Mouse (Mus musculus): ENCODE measurements around the gene Arid3a. TPM values are rescaled to one million over a fixed set of nuclear protein-coding genes. Genes with fewer than 3 reads are reported as not detected.

Arid3a gene
- total and polyA plus RNA-seq, 3 experiments, result 48.4 to 114 (median 94.4) TPM

DNA sequence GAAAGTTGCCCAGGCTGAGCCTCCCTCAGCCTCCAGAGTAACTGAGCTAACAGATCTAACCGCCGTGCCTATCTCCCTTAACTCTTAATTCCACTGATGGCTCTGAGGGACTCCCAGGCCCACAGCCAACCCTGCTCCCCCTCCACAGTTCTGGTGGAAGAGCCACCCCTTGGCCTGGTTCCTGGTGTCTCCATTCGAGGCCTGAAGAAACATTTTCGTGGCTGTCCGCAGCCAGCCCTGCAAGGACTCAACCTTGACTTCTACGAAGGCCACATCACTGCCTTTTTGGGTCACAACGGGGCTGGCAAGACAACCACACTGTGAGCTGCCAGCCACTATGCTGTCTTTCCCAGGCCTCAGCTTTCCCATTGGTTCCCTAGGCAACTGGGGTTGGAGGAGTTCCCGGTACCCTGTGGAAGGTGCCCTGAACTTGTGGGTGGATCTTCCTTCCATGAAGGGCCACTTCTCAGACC lies 77.4 kb downstream of the Arid3a start:
- DNase-seq (ENCODE audit: extremely low read depth), result no peak
- Histone ChIP-seq H3K27me3 (replicated peaks) (no peaks in the 10 kb centered on the region), H3K27ac (ENCODE audit: insufficient read depth, low read depth) (no peak overlapping the region), H3K79me2 (replicated peaks; ENCODE audit: control insufficient read depth, extremely low read depth, insufficient read depth, poor library complexity, severe bottlenecking) (no peaks in the 10 kb centered on the region), H3K4me3 (replicated peaks in 1 of 3; ENCODE audit: low read depth in 2 of 3, low read length in 2 of 3, poor library complexity in 1 of 3) (no peak overlapping the region), H3K4me1 (ENCODE audit: control insufficient read depth in 1 of 2, insufficient read depth in 2 of 2) (0 out of 4 replicates have a peak, but pooled peaks cover 0 to 3% of the 10 kb centered on the region in 2 experiments), H3K4me2 (ENCODE audit: insufficient read depth, low read depth, poor library complexity, severe bottlenecking) (no peak overlapping the region), H3K9me3 (replicated peaks; ENCODE audit: low read length) (no peaks in the 10 kb centered on the region), H3K36me3 (replicated peaks in 1 of 2; ENCODE audit: control insufficient read depth in 1 of 2, insufficient read depth in 1 of 2, low read length in 1 of 2) (peaks cover 17 to 87% of the 10 kb centered on the region in 2 experiments), H3K9ac (ENCODE audit: insufficient read depth, low read depth) (no peak overlapping the region)
- dilution Hi-C loops (cut with MboI; ENCODE audit: extremely low pct_ligation_motif_present, extremely low pct_unique_long_range_greater_than_20kb, low sequenced_read_pairs) (no loop called here), in situ Hi-C loops (cut with MboI; ENCODE audit: low pct_ligation_motif_present, low pct_unique_long_range_greater_than_20kb, low sequenced_read_pairs) (no loop called here)
- no peak for TF ChIP-seq POLR2AphosphoS2 (IDR thresholded peaks at IDR 0.05; ENCODE audit: low read depth, low read length)
- TF ChIP-seq EP300 (IDR thresholded peaks at IDR 0.05; ENCODE audit: low read length), result no peak

Other genes starting within 250 kb of the Arid3a start
Only the 20 nearest of the 35 such genes appear.
- gene Prss57, start 136.1 kb upstream of the Arid3a start, total RNA-seq (2012; rRNA removed), result 0.08 and 0.21 TPM in 2 replicates
- not detected in 2 replicates for gene Prss57, start 136.1 kb upstream of the Arid3a start, total RNA-seq (2014; rRNA removed)
- gene Prss57, start 136.1 kb upstream of the Arid3a start, polyA plus RNA-seq (2012; ENCODE audit: insufficient read length, low read depth), result not detected in 2 replicates
- gene Palm, start 133.5 kb upstream of the Arid3a start, total RNA-seq (2012; rRNA removed), result 3.1 and 5.3 TPM in 2 replicates
- gene Palm, start 133.5 kb upstream of the Arid3a start, total RNA-seq (2014; rRNA removed), result 0.36 and 0.78 TPM in 2 replicates
- 1.5 and 2.5 TPM in 2 replicates for gene Palm, start 133.5 kb upstream of the Arid3a start, polyA plus RNA-seq (2012; ENCODE audit: insufficient read length, low read depth)
- gene Misp, start 106.1 kb upstream of the Arid3a start, total RNA-seq (2012; rRNA removed), result not detected in 2 replicates
- gene Misp, start 106.1 kb upstream of the Arid3a start, total RNA-seq (2014; rRNA removed), result not detected in 2 replicates
- not detected in 2 replicates for gene Misp, start 106.1 kb upstream of the Arid3a start, polyA plus RNA-seq (2012; ENCODE audit: insufficient read length, low read depth)
- gene Ptbp1, start 72.6 kb upstream of the Arid3a start, total RNA-seq (2012; rRNA removed), result 252 and 284 TPM in 2 replicates
- gene Ptbp1, start 72.6 kb upstream of the Arid3a start, total RNA-seq (2014; rRNA removed), result 261 and 284 TPM in 2 replicates
- gene Ptbp1, start 72.6 kb upstream of the Arid3a start, polyA plus RNA-seq (2012; ENCODE audit: insufficient read length, low read depth), result 482 and 497 TPM in 2 replicates
- gene Prtn3, start 52.6 kb upstream of the Arid3a start, total RNA-seq (2012; rRNA removed), result 0.30 TPM in 1 of 2 replicates, not detected in the other
- gene Prtn3, start 52.6 kb upstream of the Arid3a start, total RNA-seq (2014; rRNA removed), result not detected in 2 replicates
- gene Prtn3, start 52.6 kb upstream of the Arid3a start, polyA plus RNA-seq (2012; ENCODE audit: insufficient read length, low read depth), result 0.39 TPM in 1 of 2 replicates, not detected in the other
- 0.47 and 0.55 TPM in 2 replicates for gene Plppr3, start 52.4 kb upstream of the Arid3a start, total RNA-seq (2012; rRNA removed)
- not detected in 2 replicates for gene Plppr3, start 52.4 kb upstream of the Arid3a start, total RNA-seq (2014; rRNA removed)
- 3.4 TPM in 2 replicates for gene Plppr3, start 52.4 kb upstream of the Arid3a start, polyA plus RNA-seq (2012; ENCODE audit: insufficient read length, low read depth)
- not detected in 2 replicates for gene Elane, start 40.8 kb upstream of the Arid3a start, total RNA-seq (2012; rRNA removed)
- not detected in 2 replicates for gene Elane, start 40.8 kb upstream of the Arid3a start, total RNA-seq (2014; rRNA removed)
- gene Elane, start 40.8 kb upstream of the Arid3a start, polyA plus RNA-seq (2012; ENCODE audit: insufficient read length, low read depth), result not detected in 2 replicates
- gene Cfd, start 36.2 kb upstream of the Arid3a start, total RNA-seq (2012; rRNA removed), result not detected in 2 replicates
- not detected in 2 replicates for gene Cfd, start 36.2 kb upstream of the Arid3a start, total RNA-seq (2014; rRNA removed)
- gene Cfd, start 36.2 kb upstream of the Arid3a start, polyA plus RNA-seq (2012; ENCODE audit: insufficient read length, low read depth), result 0.26 TPM in 1 of 2 replicates, not detected in the other
- gene Med16, start 18.1 kb upstream of the Arid3a start, total RNA-seq (2012; rRNA removed), result 12.1 and 14.4 TPM in 2 replicates
- gene Med16, start 18.1 kb upstream of the Arid3a start, total RNA-seq (2014; rRNA removed), result 8.7 and 10.2 TPM in 2 replicates
- 20.7 and 22.8 TPM in 2 replicates for gene Med16, start 18.1 kb upstream of the Arid3a start, polyA plus RNA-seq (2012; ENCODE audit: insufficient read length, low read depth)
- gene Gm26602, start 16.2 kb upstream of the Arid3a start, total RNA-seq (2012; rRNA removed), result 6.0 and 8.1 TPM in 2 replicates
- not detected in 2 replicates for gene Gm26602, start 16.2 kb upstream of the Arid3a start, total RNA-seq (2014; rRNA removed)
- not detected in 2 replicates for gene Gm26602, start 16.2 kb upstream of the Arid3a start, polyA plus RNA-seq (2012; ENCODE audit: insufficient read length, low read depth)
- 0.21 and 0.76 TPM in 2 replicates for gene Kiss1r, start 10.1 kb upstream of the Arid3a start, total RNA-seq (2012; rRNA removed)
- 0.24 and 0.32 TPM in 2 replicates for gene Kiss1r, start 10.1 kb upstream of the Arid3a start, total RNA-seq (2014; rRNA removed)
- gene Kiss1r, start 10.1 kb upstream of the Arid3a start, polyA plus RNA-seq (2012; ENCODE audit: insufficient read length, low read depth), result 0.17 and 0.20 TPM in 2 replicates
- 20.9 and 22.3 TPM in 2 replicates for gene R3hdm4, start 5.8 kb upstream of the Arid3a start, total RNA-seq (2012; rRNA removed)
- gene R3hdm4, start 5.8 kb upstream of the Arid3a start, total RNA-seq (2014; rRNA removed), result 8.9 and 10.5 TPM in 2 replicates
- 53.2 and 59.4 TPM in 2 replicates for gene R3hdm4, start 5.8 kb upstream of the Arid3a start, polyA plus RNA-seq (2012; ENCODE audit: insufficient read length, low read depth)
- 92.1 and 111 TPM in 2 replicates for gene Wdr18, start 33.1 kb downstream of the Arid3a start, total RNA-seq (2012; rRNA removed)
- gene Wdr18, start 33.1 kb downstream of the Arid3a start, total RNA-seq (2014; rRNA removed), result 59.7 and 70.8 TPM in 2 replicates
- 54.2 and 69.7 TPM in 2 replicates for gene Wdr18, start 33.1 kb downstream of the Arid3a start, polyA plus RNA-seq (2012; ENCODE audit: insufficient read length, low read depth)
- 0.59 and 0.76 TPM in 2 replicates for gene Grin3b, start 43.7 kb downstream of the Arid3a start, total RNA-seq (2012; rRNA removed)
- gene Grin3b, start 43.7 kb downstream of the Arid3a start, total RNA-seq (2014; rRNA removed), result 0.27 and 0.30 TPM in 2 replicates
- gene Grin3b, start 43.7 kb downstream of the Arid3a start, polyA plus RNA-seq (2012; ENCODE audit: insufficient read length, low read depth), result 0.56 and 0.78 TPM in 2 replicates
- 67.1 and 71.7 TPM in 2 replicates for gene Tmem259, start 57.3 kb downstream of the Arid3a start, total RNA-seq (2012; rRNA removed)
- 50.1 and 50.2 TPM in 2 replicates for gene Tmem259, start 57.3 kb downstream of the Arid3a start, total RNA-seq (2014; rRNA removed)
- 66.0 and 84.2 TPM in 2 replicates for gene Tmem259, start 57.3 kb downstream of the Arid3a start, polyA plus RNA-seq (2012; ENCODE audit: insufficient read length, low read depth)
- 26.3 and 26.9 TPM in 2 replicates for gene Cnn2, start 61.5 kb downstream of the Arid3a start, total RNA-seq (2012; rRNA removed)
- gene Cnn2, start 61.5 kb downstream of the Arid3a start, total RNA-seq (2014; rRNA removed), result 46.3 and 49.0 TPM in 2 replicates
- 52.6 and 62.7 TPM in 2 replicates for gene Cnn2, start 61.5 kb downstream of the Arid3a start, polyA plus RNA-seq (2012; ENCODE audit: insufficient read length, low read depth)
- 6.8 and 7.0 TPM in 2 replicates for gene Abca7, start 69.5 kb downstream of the Arid3a start, total RNA-seq (2012; rRNA removed)
- gene Abca7, start 69.5 kb downstream of the Arid3a start, total RNA-seq (2014; rRNA removed), result 2.3 TPM in 2 replicates
- 5.4 and 6.1 TPM in 2 replicates for gene Abca7, start 69.5 kb downstream of the Arid3a start, polyA plus RNA-seq (2012; ENCODE audit: insufficient read length, low read depth)
- gene Arhgap45, start 89.6 kb downstream of the Arid3a start, total RNA-seq (2012; rRNA removed), result 23.4 and 25.9 TPM in 2 replicates
- 10.3 and 11.8 TPM in 2 replicates for gene Arhgap45, start 89.6 kb downstream of the Arid3a start, total RNA-seq (2014; rRNA removed)
- 20.2 and 21.2 TPM in 2 replicates for gene Arhgap45, start 89.6 kb downstream of the Arid3a start, polyA plus RNA-seq (2012; ENCODE audit: insufficient read length, low read depth)
- 127 and 132 TPM in 2 replicates for gene Polr2e, start 112.8 kb downstream of the Arid3a start, total RNA-seq (2012; rRNA removed)
- 98.3 and 105 TPM in 2 replicates for gene Polr2e, start 112.8 kb downstream of the Arid3a start, total RNA-seq (2014; rRNA removed)
- 194 and 227 TPM in 2 replicates for gene Polr2e, start 112.8 kb downstream of the Arid3a start, polyA plus RNA-seq (2012; ENCODE audit: insufficient read length, low read depth)
- 368 and 459 TPM in 2 replicates for gene Gpx4, start 120.1 kb downstream of the Arid3a start, total RNA-seq (2012; rRNA removed)
- 352 and 386 TPM in 2 replicates for gene Gpx4, start 120.1 kb downstream of the Arid3a start, total RNA-seq (2014; rRNA removed)
- 332 and 353 TPM in 2 replicates for gene Gpx4, start 120.1 kb downstream of the Arid3a start, polyA plus RNA-seq (2012; ENCODE audit: insufficient read length, low read depth)